11 mouse cellular contexts compared by ENCODE assay signal in genomic region chr17:26416141-26416540, GRCm38 (mm10). TPM values are rescaled to one million over a fixed set of nuclear protein-coding genes. Genes with fewer than 3 reads are reported as not detected.
A peak's percentile ranks its signal among the peaks of the same experiment; 100 is the strongest.
DNase-seq lines count a peak whose midpoint lies in the region; ATAC-seq and TF ChIP-seq lines count a peak whose summit lies in the region.
"Had no signal": no experiment of that assay in that cellular context is flagged by ENCODE, and none has a peak within 500 bp of the region (broad histone marks: within the 10 kb centered on the region; RNA-seq: fewer than 3 reads in every experiment).

No protein-coding gene starts in this region.

- H3K4me3 ChIP-seq in embryonic facial prominence, embryonic 12.5 days: no peak overlapping the region
- H3K4me3 ChIP-seq in embryonic facial prominence, embryonic 10.5 days: no peak overlapping the region; the same call in 1 of the 2 replicates
- no peak overlapping the region for H3K4me3 ChIP-seq in kidney, postnatal 0 days (replicated peaks; ENCODE audit: low read depth, low read length)
- H3K4me3 ChIP-seq in forebrain, postnatal 0 days (ENCODE audit: low read depth, low read length): peak overlapping the region; percentile 94
- H3K4me3 ChIP-seq in midbrain, embryonic 15.5 days: peak overlapping the region; percentile 81
- H3K4me3 ChIP-seq: erythroblast, embryonic 14.5 days had no signal

- WGBS in embryonic facial prominence, embryonic 12.5 days: 69% methylated on average over 3 of the region's 3 CpGs
- 66% methylated on average over 3 of the region's 3 CpGs for WGBS in embryonic facial prominence, embryonic 10.5 days
- 61% methylated on average over 3 of the region's 3 CpGs for WGBS in kidney, postnatal 0 days
- 63% methylated on average over 3 of the region's 3 CpGs for WGBS in forebrain, postnatal 0 days
- WGBS in midbrain, embryonic 15.5 days: 60% methylated on average over 3 of the region's 3 CpGs

- no peak for ATAC-seq in embryonic facial prominence, embryonic 12.5 days (ENCODE audit: insufficient number of reproducible peaks, insufficient read depth, low FRiP score, low TSS enrichment)
- ATAC-seq in kidney, postnatal 0 days (replicated peaks; ENCODE audit: low FRiP score, low read depth): no peak
- 0 out of 2 replicates have a peak, but pooled peaks have one; percentile 3 for ATAC-seq in forebrain, postnatal 0 days
- ATAC-seq in midbrain, embryonic 15.5 days (replicated peaks): no peak
- ATAC-seq: Patski had no signal

- DNase-seq in embryonic facial prominence, embryonic 10.5 days (ENCODE audit: low spot score): no peak
- DNase-seq in kidney, postnatal 0 days (ENCODE audit: low spot score): no peak
- no peak for DNase-seq in kidney, postnatal 36 days
- no peak for DNase-seq in forebrain, postnatal 0 days
- DNase-seq in frontal cortex, adult 2 months (ENCODE audit: extremely low spot score in 1 of 2, low spot score in 1 of 2): no peak
- DNase-seq in layer of hippocampus, adult 18-20 months (ENCODE audit: low spot score in 2 of 2): no peak

- H3K9me3 ChIP-seq in embryonic facial prominence, embryonic 12.5 days: no peaks in the 10 kb centered on the region
- H3K9me3 ChIP-seq in embryonic facial prominence, embryonic 10.5 days: no peaks in the 10 kb centered on the region
- H3K9me3 ChIP-seq in kidney, postnatal 0 days (replicated peaks; ENCODE audit: low read length): no peaks in the 10 kb centered on the region
- no peaks in the 10 kb centered on the region for H3K9me3 ChIP-seq in forebrain, postnatal 0 days (ENCODE audit: low read length)
- H3K9me3 ChIP-seq in midbrain, embryonic 15.5 days: no peaks in the 10 kb centered on the region
- H3K9me3 ChIP-seq: liver, embryonic 15.5 days had no signal

- peaks cover 8% of the 10 kb centered on the region for H3K4me1 ChIP-seq in embryonic facial prominence, embryonic 12.5 days
- peaks cover 19% of the 10 kb centered on the region for H3K4me1 ChIP-seq in embryonic facial prominence, embryonic 10.5 days
- H3K4me1 ChIP-seq in kidney, postnatal 0 days (replicated peaks; ENCODE audit: insufficient read depth, low read length): peaks cover 33% of the 10 kb centered on the region
- peaks cover 5% of the 10 kb centered on the region; the same call in 1 of the 2 replicates for H3K4me1 ChIP-seq in forebrain, postnatal 0 days (ENCODE audit: insufficient read depth)
- peaks cover 15% of the 10 kb centered on the region for H3K4me1 ChIP-seq in midbrain, embryonic 15.5 days

- H3K9ac ChIP-seq in embryonic facial prominence, embryonic 12.5 days: no peak overlapping the region
- H3K9ac ChIP-seq in kidney, postnatal 0 days (ENCODE audit: low read depth, low read length): no peak overlapping the region
- no peak overlapping the region for H3K9ac ChIP-seq in forebrain, postnatal 0 days
- no peak overlapping the region for H3K9ac ChIP-seq in midbrain, embryonic 15.5 days
- H3K9ac ChIP-seq: liver, embryonic 15.5 days had no signal

- H3K27ac ChIP-seq in embryonic facial prominence, embryonic 12.5 days: no peak overlapping the region
- no peak overlapping the region for H3K27ac ChIP-seq in embryonic facial prominence, embryonic 10.5 days (replicated peaks)
- H3K27ac ChIP-seq in kidney, postnatal 0 days: no peak overlapping the region
- no peak overlapping the region for H3K27ac ChIP-seq in forebrain, postnatal 0 days (ENCODE audit: low read depth, low read length)
- no peak overlapping the region for H3K27ac ChIP-seq in midbrain, embryonic 15.5 days
- H3K27ac ChIP-seq: liver, embryonic 15.5 days had no signal

- TF ChIP-seq CTCF in kidney, postnatal 0 days (IDR thresholded peaks at IDR 0.05; ENCODE audit: low read depth): peak; percentile 20; the same call in 1 of the 2 replicates
- TF ChIP-seq CTCF in forebrain, postnatal 0 days (IDR thresholded peaks at IDR 0.05; ENCODE audit: low read depth): peak; percentile 28

- 0 out of 2 replicates have a peak overlapping the region, but pooled peaks have one; percentile 82 for H3K4me2 ChIP-seq in embryonic facial prominence, embryonic 12.5 days (replicated peaks)
- peak overlapping the region; percentile 93 for H3K4me2 ChIP-seq in kidney, postnatal 0 days (ENCODE audit: low read length)
- peak overlapping the region; percentile 87 for H3K4me2 ChIP-seq in forebrain, postnatal 0 days (ENCODE audit: low read depth)
- peak overlapping the region; percentile 97 for H3K4me2 ChIP-seq in midbrain, embryonic 15.5 days

- no peaks in the 10 kb centered on the region for H3K36me3 ChIP-seq in embryonic facial prominence, embryonic 12.5 days
- H3K36me3 ChIP-seq in embryonic facial prominence, embryonic 10.5 days (replicated peaks): no peaks in the 10 kb centered on the region
- H3K36me3 ChIP-seq in kidney, postnatal 0 days (ENCODE audit: insufficient read depth, low read length): no peaks in the 10 kb centered on the region
- H3K36me3 ChIP-seq in forebrain, postnatal 0 days (ENCODE audit: insufficient read depth): no peaks in the 10 kb centered on the region; the same call in 1 of the 2 replicates
- H3K36me3 ChIP-seq in midbrain, embryonic 15.5 days (replicated peaks): no peaks in the 10 kb centered on the region
- H3K36me3 ChIP-seq: liver, embryonic 15.5 days had no signal

- peaks cover 65% of the 10 kb centered on the region for H3K27me3 ChIP-seq in embryonic facial prominence, embryonic 12.5 days
- peaks cover 84% of the 10 kb centered on the region for H3K27me3 ChIP-seq in embryonic facial prominence, embryonic 10.5 days (replicated peaks; ENCODE audit: low read depth, poor library complexity, severe bottlenecking)
- H3K27me3 ChIP-seq in kidney, postnatal 0 days (ENCODE audit: insufficient read depth, low read length): no peaks in the 10 kb centered on the region
- no peaks in the 10 kb centered on the region; the same call in 1 of the 2 replicates for H3K27me3 ChIP-seq in forebrain, postnatal 0 days (ENCODE audit: insufficient read depth, low read length)
- peaks cover 15% of the 10 kb centered on the region; the same call in 1 of the 2 replicates for H3K27me3 ChIP-seq in midbrain, embryonic 15.5 days (replicated peaks)
- H3K27me3 ChIP-seq: Patski had no signal

RNA-seq across cellular contexts. Expression of gene Neurl1b, which starts 1.5 kb away (rescaled TPM):
- polyA plus RNA-seq in embryonic facial prominence, embryonic 12.5 days (2016; fragmentation: Nextera tagmentation; extraction: Ambion mirVana): 0.45 and 0.46 TPM in 2 replicates
- 0.16 TPM in 2 replicates for polyA plus RNA-seq in embryonic facial prominence, embryonic 10.5 days (2016; fragmentation: Nextera tagmentation; extraction: Ambion mirVana)
- 1.6 and 2.1 TPM in 2 replicates for polyA plus RNA-seq in kidney, postnatal 0 days (2015; fragmentation: Nextera tagmentation; extraction: Ambion mirVana)
- 59.1 and 74.1 TPM in 2 replicates for total RNA-seq in forebrain, postnatal 0 days (2014; rRNA removed)
- polyA plus RNA-seq in forebrain, postnatal 0 days (2015; fragmentation: Nextera tagmentation; extraction: Ambion mirVana): 2.2 and 3.9 TPM in 2 replicates
- polyA plus RNA-seq in midbrain, embryonic 15.5 days (2015; fragmentation: Nextera tagmentation; extraction: Ambion mirVana): 1.9 and 2.2 TPM in 2 replicates
- polyA plus RNA-seq in frontal cortex, adult 2 months (2012; rRNA removed): 60.4 and 66.5 TPM in 2 replicates
- 10 to 100 TPM; 80.4 to 80.8 TPM for total RNA-seq in layer of hippocampus, adult 18-20 months (2021)
- polyA plus RNA-seq: erythroblast, embryonic 14.5 days had no signal

Comparison
In these comparisons a context has a peak if more than half of its experiments do, and no peak if none do; other contexts are left out.
1. H3K4me3 ChIP-seq: peak in forebrain, postnatal 0 days (single experiment) and midbrain, embryonic 15.5 days (single experiment); none in embryonic facial prominence, embryonic 12.5 days (single experiment), embryonic facial prominence, embryonic 10.5 days (single experiment) and kidney, postnatal 0 days (single experiment).
2. RNA of gene Neurl1b, which starts 1.5 kb away (polyA plus RNA-seq): 60.4 to 66.5 TPM in frontal cortex, adult 2 months; 2.2 to 3.9 TPM in forebrain, postnatal 0 days, 1.9 to 2.2 TPM in midbrain, embryonic 15.5 days, 1.6 to 2.1 TPM in kidney, postnatal 0 days, 0.45 to 0.46 TPM in embryonic facial prominence, embryonic 12.5 days and 0.16 TPM in embryonic facial prominence, embryonic 10.5 days; every median in the first group is over 10 times any median in the second.
3. Peak in every context shown above with its lines, with median percentiles within 50 percentile points of each other: H3K4me2 ChIP-seq.